Mouse (Mus musculus) CD4-positive, CD25-positive, alpha-beta regulatory T cell, adult 2 months (primary cell): Measurements from ENCODE around the gene Ier2.

ENCODE experiments used
- DNase-seq: peaks from one replicate; pipeline ENCODE4 v3.0.0-alpha.2; 2012; ENCODE audit warnings: low read depth, low spot score

Ier2 gene

DNA sequence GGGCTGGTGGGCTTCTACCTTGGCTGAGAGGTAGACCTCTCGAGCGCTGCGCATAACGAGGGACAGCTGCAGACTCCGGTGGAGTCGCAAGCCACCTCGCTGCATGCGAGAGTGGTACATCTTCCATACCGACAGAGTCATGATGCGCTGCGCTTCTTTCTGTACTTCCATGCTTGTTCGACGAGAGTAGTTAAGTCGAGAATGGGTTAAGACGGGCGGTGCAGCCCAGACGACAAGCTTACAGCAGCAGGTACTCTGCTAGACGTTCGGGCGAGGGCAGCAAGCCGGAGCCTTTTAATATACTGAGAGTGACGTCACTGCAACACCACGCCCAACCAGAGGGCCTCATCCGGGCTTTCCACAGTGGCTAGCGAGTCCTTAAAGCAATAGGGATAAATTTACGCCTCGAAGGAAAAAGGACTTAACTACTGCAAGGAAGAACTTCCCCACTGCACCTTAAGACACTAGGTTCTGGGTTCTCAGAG is at the start of gene Ier2:
Ier2 (minus strand) TSS at position 272 of the 485 bp plus-strand sequence.
- DNase-seq, result peak; percentile 94

DNA sequence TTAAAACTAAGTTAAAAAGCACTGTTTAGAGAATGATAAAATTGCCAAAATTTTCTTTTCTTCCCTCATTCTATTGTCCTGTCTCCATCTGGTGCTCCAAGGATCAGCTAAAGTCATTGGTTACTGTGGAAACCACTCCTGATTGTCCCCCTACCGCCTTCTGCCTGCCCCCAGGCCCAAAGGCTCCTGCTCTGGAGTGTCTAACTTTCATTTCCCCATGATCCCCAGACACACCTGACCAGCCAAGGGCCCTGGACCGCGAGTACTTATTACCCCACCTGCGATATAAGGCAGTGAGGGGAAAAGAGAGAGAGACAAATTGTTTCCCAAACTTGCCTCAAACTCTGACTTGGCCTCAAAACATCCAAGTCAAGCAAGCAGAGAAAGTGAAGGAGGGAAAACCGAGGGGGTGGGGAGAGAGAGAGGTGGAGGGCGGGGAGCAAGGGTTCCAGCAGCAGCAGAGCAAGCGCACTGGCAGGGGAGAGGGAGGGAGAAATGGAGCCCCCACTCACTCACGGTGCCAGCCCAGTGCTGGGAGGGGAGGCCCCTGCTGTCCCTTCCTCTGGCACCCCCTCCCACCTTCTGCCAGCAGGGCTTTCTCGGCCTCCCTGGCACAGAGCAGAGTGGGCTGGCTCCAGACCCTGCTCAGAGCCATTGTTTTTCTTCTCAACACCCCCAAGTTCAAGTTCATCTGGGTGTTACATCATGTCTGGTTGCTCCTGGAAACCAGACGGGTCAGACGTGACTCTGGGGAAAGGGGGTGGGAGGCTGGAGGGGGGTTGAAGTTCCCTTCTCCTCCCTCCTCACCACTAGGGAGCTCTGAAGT is 49.5 kb upstream of the Ier2 start:
- no peak for DNase-seq

GRCm38 (mm10) chr8:84711312-84711711 is 48.7 kb upstream of the Ier2 start:
- DNase-seq, result no peak

DNA sequence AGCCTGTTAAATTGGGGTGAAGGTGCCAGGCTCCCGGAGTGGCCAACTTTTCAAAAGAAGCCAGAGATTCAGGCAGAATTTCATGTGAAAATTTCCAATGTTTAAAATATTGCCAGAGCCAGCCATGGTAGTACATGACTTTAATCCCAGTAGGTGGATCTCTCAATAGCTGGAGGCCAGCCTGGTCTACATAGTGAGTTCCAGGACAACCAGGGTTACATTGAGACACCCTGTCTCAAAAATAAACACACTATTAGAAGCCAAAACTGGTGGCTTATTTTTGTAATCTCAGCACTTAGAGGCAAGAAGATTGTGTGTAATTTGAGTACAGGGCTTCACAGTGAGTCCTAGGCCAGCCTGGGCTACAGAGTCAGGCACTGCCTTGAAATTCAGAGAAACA is 47.3 kb upstream of the Ier2 start:
- no peak for DNase-seq

GRCm38 (mm10) chr8:84708774-84709475 is 46.3 kb upstream of the Ier2 start:
- peak; percentile 92 for DNase-seq

GRCm38 (mm10) chr8:84708071-84708541 is 45.5 kb upstream of the Ier2 start:
- no peak for DNase-seq

DNA sequence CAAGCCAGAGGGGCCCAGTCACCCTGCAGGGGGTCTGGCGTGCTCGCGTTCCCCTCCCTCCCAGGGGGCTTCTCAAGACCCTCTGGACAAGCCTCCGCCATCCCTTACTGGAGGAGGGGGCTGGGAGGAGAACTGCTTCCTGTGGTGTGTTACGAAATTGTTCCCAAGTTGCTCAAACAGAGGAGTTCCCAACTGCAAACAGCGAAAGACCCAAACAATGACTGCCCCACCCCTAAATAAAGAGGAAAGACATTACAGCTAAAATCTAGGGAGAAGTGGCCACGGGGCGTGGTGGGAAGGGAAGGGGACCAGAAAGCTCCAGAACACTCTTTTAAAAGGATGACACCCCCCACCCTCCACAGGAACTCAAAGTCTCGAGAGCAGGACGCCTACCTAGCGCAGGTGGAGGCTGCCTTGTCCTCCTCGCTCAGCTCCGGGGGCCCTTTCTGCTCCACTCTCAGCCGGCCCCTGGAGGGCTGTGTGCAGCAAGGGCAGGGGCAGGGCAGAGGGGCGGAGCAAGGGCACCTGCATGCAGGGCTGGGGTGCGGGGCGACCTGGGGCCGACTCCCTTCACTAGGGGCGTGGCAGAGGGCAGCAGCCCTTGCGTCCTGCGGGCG is 44.7 kb upstream of the Ier2 start:
- DNase-seq, result peak; percentile 45

DNA sequence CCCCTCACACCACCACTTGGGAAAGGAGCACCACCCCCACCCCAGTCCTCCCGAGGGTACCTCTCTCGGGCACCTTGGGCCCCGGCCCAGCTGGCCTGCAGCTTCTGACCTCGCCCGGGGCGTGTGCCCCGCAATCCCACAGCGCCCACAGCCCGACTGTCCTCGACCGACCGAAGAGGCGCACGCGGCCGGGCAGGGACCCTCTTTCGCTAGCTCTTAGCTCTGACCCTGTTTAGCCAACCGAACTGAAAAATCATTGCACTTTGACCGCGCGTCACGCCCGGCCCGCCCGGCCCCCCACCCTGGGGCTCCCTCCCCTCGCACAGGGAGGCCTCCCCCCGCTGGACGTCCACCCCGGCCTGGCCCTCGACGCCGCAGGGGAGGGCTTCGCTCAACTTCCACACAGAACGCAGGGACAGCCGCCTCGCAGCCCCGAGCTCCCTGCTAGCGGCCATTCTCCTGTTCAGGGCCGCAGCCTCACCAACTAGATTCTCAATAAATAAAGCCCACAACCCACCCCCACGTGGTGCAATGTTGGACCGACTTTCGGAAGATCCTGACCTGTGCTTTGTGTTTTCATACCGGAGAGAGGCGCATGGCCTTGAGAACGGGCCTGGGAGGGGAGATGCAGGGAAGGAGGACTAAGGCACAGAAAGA is 44.1 kb upstream of the Ier2 start:
- DNase-seq, result no peak

DNA sequence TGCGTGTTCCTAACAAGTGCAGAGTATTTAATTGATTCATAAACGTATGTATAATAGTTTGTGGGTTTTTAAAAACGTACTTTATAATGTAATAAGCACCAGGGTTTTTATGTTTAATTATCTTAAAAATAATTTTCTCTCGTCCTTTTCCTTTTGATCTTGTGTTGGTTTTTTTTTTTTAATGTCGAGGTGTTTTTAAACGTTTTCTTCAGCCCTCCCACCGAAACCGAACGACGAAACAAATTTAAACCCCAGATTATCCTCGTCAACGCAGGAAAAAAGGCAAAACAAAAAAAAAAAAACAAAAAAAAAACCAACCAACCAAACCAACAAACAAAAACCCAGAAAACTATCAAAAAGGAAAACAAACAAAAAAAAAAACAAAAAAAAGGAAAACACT is 43.3 kb upstream of the Ier2 start:
- no peak for DNase-seq

GRCm38 (mm10) chr8:84704867-84705831 is 42.5 kb upstream of the Ier2 start:
- DNase-seq, result peak; percentile 44

DNA sequence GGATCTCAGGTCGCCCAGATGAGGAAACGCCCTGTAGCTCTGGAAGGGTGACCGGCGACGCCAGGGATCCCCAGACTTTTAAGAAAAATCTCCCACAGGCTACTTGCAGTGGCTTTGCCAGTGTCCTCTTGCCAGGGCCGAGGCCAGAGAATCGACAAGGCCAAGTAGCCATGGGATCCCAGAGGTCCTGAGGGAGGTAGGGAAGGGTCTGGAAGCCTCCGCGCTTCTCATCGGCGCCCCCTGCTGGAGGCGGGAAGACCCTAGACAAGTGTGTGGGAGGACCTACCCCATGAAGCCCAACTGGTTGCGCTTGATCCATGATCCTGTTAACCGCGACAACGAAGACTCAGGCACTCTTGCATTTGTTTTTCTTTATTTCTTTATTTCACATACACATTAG is 41.7 kb upstream of the Ier2 start:
- peak; percentile 90 for DNase-seq

DNA sequence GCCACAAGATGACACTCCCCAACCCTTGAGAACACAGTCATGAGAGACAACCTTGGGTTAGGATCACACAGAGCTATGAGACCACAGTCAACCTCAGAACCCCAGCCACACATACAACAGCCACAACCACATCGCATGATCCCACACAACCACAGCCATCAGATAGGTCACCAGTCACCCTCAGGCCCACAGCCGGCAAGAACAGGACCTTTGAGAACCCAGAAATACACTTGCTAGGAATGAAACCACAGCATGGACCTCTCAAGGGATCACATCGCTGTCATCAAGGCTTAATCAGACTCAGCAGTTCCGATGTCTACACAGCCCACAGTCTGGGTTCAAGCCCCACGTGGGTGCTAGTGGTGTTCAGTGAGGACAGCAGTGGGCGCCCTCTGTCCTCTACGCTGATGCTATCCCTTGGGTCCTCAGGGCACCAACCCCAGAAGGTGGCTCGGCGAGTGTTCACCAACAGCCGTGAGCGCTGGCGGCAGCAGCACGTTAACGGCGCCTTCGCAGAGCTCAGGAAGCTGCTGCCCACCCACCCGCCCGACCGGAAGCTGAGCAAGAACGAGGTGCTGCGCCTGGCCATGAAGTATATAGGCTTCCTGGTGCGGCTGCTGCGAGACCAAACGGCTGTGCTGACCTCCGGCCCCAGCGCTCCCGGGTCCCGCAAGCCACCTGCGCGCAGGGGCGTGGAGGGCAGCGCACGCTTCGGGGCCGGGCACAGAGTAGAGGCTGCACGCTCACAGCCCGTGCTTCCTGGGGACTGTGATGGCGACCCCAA is 41.0 kb upstream of the Ier2 start:
- peak; percentile 66 for DNase-seq

- DNase-seq, result no peak
Observed at GRCm38 (mm10) chr8:84702963-84703465, 40.4 kb upstream of the Ier2 start.

DNA sequence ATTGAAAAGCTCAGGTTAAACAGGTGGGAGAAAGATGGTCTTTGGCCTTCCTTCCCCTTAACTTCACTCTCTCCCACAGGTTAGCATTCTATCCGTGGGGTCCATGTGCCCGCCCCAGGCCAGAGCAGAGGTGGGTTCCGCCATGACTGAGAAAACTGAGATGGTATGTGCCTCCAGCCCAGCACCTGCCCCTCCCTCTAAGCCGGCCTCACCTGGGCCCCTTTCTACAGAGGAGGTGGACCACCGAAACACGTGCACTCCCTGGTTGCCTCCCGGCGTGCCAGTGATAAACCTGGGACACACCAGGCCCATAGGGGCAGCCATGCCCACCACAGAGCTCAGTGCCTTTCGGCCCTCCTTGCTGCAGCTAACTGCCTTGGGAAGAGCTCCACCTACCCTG is 39.9 kb upstream of the Ier2 start:
- no peak for DNase-seq

DNA sequence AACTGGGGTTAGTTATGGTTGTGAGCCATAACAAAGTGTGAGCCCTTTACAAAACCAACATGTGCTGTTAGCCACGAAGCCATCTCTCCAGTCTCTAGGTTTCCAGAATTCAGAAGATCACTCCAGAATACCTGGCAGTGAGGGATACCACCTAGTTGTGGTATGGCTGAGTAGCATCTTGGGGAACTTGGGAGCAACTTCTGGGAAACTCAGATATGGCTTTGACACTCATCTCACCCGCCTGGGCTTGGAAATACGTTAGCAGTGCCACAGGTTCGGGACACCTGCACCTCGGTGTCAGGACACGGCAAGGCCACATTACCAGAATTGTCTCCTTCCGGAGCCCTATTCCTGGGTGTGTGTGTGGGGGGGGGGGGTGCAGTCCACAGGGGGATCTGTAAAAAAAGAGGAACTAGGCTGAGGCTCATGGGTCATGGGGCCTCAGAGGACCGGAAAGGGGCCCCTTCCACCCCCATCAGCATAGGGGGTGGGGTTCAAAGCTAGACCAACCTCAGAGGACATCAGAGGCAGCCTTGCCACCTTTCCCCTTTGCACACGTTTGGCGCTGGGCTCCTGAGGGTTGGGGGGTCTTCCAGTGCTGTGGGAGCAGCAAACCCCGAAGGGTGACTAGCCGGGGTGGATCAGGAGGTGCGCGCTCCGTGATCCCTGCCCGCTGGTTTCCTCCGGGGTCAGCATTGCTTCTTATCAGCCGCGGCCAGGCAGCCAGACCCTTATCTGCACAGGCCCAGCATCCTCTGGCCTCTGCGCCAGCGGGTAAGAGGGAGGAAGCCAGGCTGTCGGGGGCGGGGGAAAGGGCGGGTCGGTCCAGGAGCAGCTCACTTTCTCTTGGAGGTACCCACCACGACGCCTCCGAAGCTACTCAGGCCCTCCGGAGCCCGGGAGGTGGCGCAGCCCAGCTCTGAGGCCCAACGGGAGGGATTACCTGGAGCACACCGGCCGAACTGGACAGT is 38.6 kb upstream of the Ier2 start, which contains the start of gene Lyl1:
Lyl1 (plus strand) TSS at position 517 of the 971 bp plus-strand sequence.
- peak; percentile 62 for DNase-seq

GRCm38 (mm10) chr8:84700526-84700925 is 37.9 kb upstream of the Ier2 start:
- DNase-seq, result no peak

DNA sequence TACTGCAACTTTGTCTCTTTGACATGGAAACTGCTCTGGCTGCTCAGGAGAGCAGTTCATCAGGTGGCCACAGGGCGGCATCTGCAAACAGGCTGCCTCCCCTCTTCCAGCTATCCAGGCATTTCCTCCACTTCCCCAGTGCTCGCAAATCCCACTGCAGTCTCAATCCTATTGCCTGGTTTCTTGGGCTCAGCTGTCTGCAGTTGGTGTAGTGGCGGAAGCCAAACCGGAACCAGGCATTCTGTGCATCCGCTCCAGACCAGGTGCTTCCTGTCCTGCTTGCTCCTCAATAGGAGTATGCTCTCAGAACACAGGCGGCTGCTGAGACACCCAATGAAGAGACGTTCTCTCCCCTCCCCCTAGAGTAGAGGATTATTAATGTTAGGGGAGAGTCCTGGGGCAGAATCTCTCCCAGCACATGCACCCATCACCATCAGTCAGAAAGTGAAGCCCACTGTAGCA is 37.2 kb upstream of the Ier2 start:
- DNase-seq, result peak; percentile 55

DNA sequence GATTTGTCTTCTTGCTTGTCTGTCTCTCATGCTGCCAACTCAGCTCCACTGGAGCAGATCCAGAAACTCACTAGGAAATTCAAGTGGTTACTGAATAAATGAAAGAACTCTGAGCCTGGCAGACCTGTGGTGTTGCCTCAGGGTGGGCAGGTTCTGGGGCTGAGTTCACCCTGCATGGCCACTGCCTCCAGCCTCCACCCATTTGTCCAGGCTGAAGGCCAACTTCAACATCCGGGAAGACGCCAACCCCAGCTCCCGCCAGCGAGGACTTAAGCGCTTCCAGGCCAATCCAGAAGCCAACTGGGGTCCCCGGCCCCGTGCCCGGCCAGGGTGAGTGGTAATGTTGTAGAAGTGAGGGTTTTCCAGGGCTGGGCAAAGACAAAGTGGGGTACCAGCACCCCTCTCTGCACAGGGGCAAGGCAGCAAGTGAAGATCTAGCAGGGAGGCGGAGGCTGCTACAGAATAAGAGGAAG is 36.3 kb upstream of the Ier2 start:
- no peak for DNase-seq
